Mouse (Mus musculus) stomach, postnatal 0 days (tissue): ENCODE data around the gene Arid1b. TPM values are rescaled to one million over a fixed set of nuclear protein-coding genes. Genes with fewer than 3 reads are reported as not detected.

Experiments used
- ATAC-seq: fragments of 200-750 bp; cut with Nextera tagmentation; 2 replicates; pipeline ENCODE4 v1.8.0; 2017; ENCODE audit not compliant: low FRiP score, low TSS enrichment
- DNase-seq: peaks from one replicate; pipeline ENCODE4 v3.0.0-alpha.2; 2016; ENCODE audit warnings: low spot score
- H3K27ac ChIP-seq: fragments of 300-500 bp; sonication (generic); replicated peaks from 2 replicates; pipeline ENCODE4 v1.5.1; 2014; ENCODE audit warnings: mild to moderate bottlenecking, control low read depth
- H3K27me3 ChIP-seq: fragments of 300-500 bp; sonication (generic); 2 replicates; pipeline ENCODE4 v1.6.1; 2014; ENCODE audit warnings: low read length; ENCODE audit not compliant: control insufficient read depth, insufficient read depth
- H3K36me3 ChIP-seq: fragments of 300-500 bp; sonication (generic); 2 replicates; pipeline ENCODE4 v1.6.1; 2014; ENCODE audit warnings: low read length, mixed read lengths; ENCODE audit not compliant: control insufficient read depth, insufficient read depth
- H3K4me1 ChIP-seq: fragments of 300-500 bp; sonication (generic); replicated peaks from 2 replicates; pipeline ENCODE4 v1.6.1; 2014; ENCODE audit warnings: antibody characterized with exemption; ENCODE audit not compliant: control insufficient read depth, insufficient read depth
- H3K4me2 ChIP-seq: fragments of 300-500 bp; sonication (generic); replicated peaks from 2 replicates; pipeline ENCODE4 v1.6.1; 2014; ENCODE audit warnings: low read depth, mild to moderate bottlenecking, control low read depth, moderate library complexity
- H3K4me3 ChIP-seq: fragments of 300-500 bp; sonication (generic); 2 replicates; pipeline ENCODE4 v1.5.1; 2014; ENCODE audit warnings: low read depth, low read length, control low read depth
- H3K9ac ChIP-seq: fragments of 300-500 bp; sonication (generic); 2 replicates; pipeline ENCODE4 v1.6.1; 2014; ENCODE audit warnings: mild to moderate bottlenecking, low read length, control low read depth, mixed read lengths
- H3K9me3 ChIP-seq: fragments of 300-500 bp; sonication (generic); 2 replicates; pipeline ENCODE4 v1.6.1; 2016; ENCODE audit warnings: low read length; ENCODE audit not compliant: control insufficient read depth
- CTCF ChIP-seq: IDR thresholded peaks from 2 replicates; pipeline ENCODE4 v1.5.1; 2016; ENCODE audit warnings: antibody characterized with exemption, low read depth, mild to moderate bottlenecking, moderate library complexity
- EP300 ChIP-seq: optimal IDR thresholded peaks from 2 replicates; pipeline ENCODE3; 2016; ENCODE audit warnings: antibody characterized with exemption
- WGBS: fragments of 180-500 bp; shearing (Covaris S2); extraction: QIAGEN DNeasy Blood & Tissue Kit; methylation state at CpG from one replicate; pipeline ENCODE4 v1.1.7; 2014; 5-methylcytosine and 5-hydroxymethylcytosine counted together
- polyA plus RNA-seq: library from polyadenylated mRNA; unstranded; fragments of >200 nt; fragmentation: Nextera tagmentation; extraction: Ambion mirVana; gene quantifications from 2 replicates; pipeline ENCODE4 v1.2.1, GENCODE M21; 2015

Arid1b gene
- polyA plus RNA-seq, 1 experiment from 2014 or later = 5.6 TPM

GRCm38 (mm10) chr17:4968878-4969277 is 25.3 kb upstream of the Arid1b start:
- Histone ChIP-seq H3K36me3 (no peaks in the 10 kb centered on the region), H3K9ac (no peak overlapping the region), H3K9me3 (no peaks in the 10 kb centered on the region), H3K27ac (no peak overlapping the region), H3K4me1 (no peaks in the 10 kb centered on the region), H3K27me3 (no peaks in the 10 kb centered on the region), H3K4me2 (no peak overlapping the region), H3K4me3 (no peak overlapping the region)
- DNase-seq = no peak
- 78% methylated on average over 5 of the region's 5 CpGs for WGBS
- ATAC-seq = no peak
- TF ChIP-seq CTCF = no peak
- no peak for TF ChIP-seq EP300

GRCm38 (mm10) chr17:4972261-4972660 is 21.9 kb upstream of the Arid1b start:
- 52% methylated on average over 6 of the region's 6 CpGs for WGBS
- TF ChIP-seq EP300 (no peak), CTCF (no peak)

GRCm38 (mm10) chr17:4974736-4975135 is 19.4 kb upstream of the Arid1b start:
- no peak overlapping the region for H3K9ac ChIP-seq
- no peaks in the 10 kb centered on the region for H3K36me3 ChIP-seq
- DNase-seq (peak; percentile 86), ATAC-seq (peak; percentile 97)
- TF ChIP-seq CTCF (no peak), EP300 (no peak)
- H3K27ac ChIP-seq = no peak overlapping the region; the same call in 1 of the 2 replicates
- H3K4me3 ChIP-seq = no peak overlapping the region
- 45% methylated on average over 11 of the region's 11 CpGs for WGBS
- H3K27me3 ChIP-seq = no peaks in the 10 kb centered on the region
- H3K4me1 ChIP-seq = no peaks in the 10 kb centered on the region
- no peaks in the 10 kb centered on the region for H3K9me3 ChIP-seq
- 0 out of 2 replicates have a peak overlapping the region, but pooled peaks have one; percentile 25 for H3K4me2 ChIP-seq

More at GRCm38 (mm10) chr17:4972261-4972660, 21.9 kb upstream of the Arid1b start:
- Histone ChIP-seq H3K4me1 (no peaks in the 10 kb centered on the region), H3K27ac (no peak overlapping the region), H3K27me3 (no peaks in the 10 kb centered on the region), H3K4me3 (no peak overlapping the region), H3K4me2 (no peak overlapping the region), H3K36me3 (no peaks in the 10 kb centered on the region), H3K9me3 (no peaks in the 10 kb centered on the region), H3K9ac (no peak overlapping the region)
- DNase-seq (no peak), ATAC-seq (no peak)

- no peaks in the 10 kb centered on the region for H3K9me3 ChIP-seq
- 83% methylated on average over 7 of the region's 7 CpGs for WGBS
- no peak overlapping the region for H3K4me3 ChIP-seq
- no peaks in the 10 kb centered on the region for H3K27me3 ChIP-seq
- no peak overlapping the region for H3K9ac ChIP-seq
- no peak overlapping the region for H3K27ac ChIP-seq
- DNase-seq (no peak), ATAC-seq (no peak)
- no peak for TF ChIP-seq EP300
- no peak for TF ChIP-seq CTCF
- H3K4me1 ChIP-seq = no peaks in the 10 kb centered on the region
- H3K36me3 ChIP-seq = no peaks in the 10 kb centered on the region
- no peak overlapping the region for H3K4me2 ChIP-seq
These were observed 14.0 kb upstream of the Arid1b start for GRCm38 (mm10) chr17:4980151-4980550.

- Histone ChIP-seq H3K9me3 (no peaks in the 10 kb centered on the region), H3K36me3 (no peaks in the 10 kb centered on the region), H3K4me2 (no peak overlapping the region), H3K27me3 (no peaks in the 10 kb centered on the region), H3K27ac (no peak overlapping the region), H3K4me3 (no peak overlapping the region), H3K9ac (no peak overlapping the region), H3K4me1 (no peaks in the 10 kb centered on the region)
- ATAC-seq (no peak), DNase-seq (no peak)
- TF ChIP-seq EP300 (no peak), CTCF (no peak)
- 88% methylated on average over 5 of the region's 5 CpGs for WGBS
These were observed 11.3 kb upstream of the Arid1b start for GRCm38 (mm10) chr17:4982819-4983218.

- DNase-seq (no peak), ATAC-seq (no peak)
- Histone ChIP-seq H3K27me3 (no peaks in the 10 kb centered on the region), H3K4me1 (no peaks in the 10 kb centered on the region), H3K36me3 (no peaks in the 10 kb centered on the region), H3K4me2 (no peak overlapping the region), H3K4me3 (no peak overlapping the region), H3K9me3 (no peaks in the 10 kb centered on the region), H3K9ac (no peak overlapping the region), H3K27ac (no peak overlapping the region)
- TF ChIP-seq CTCF = no peak
- no peak for TF ChIP-seq EP300
- WGBS = 73% methylated on average over 7 of the region's 7 CpGs
These were observed 9.4 kb upstream of the Arid1b start for GRCm38 (mm10) chr17:4984691-4985090.
